Mouse (Mus musculus) C2C12 (cell line): ENCODE data around the gene Nol4l.

Experiments
- CTCF ChIP-seq: IDR thresholded peaks from one replicate; pipeline ENCODE4 v1.5.1; 2011; ENCODE audit not compliant: control insufficient read depth, insufficient read depth, insufficient read length
- FOSL1 ChIP-seq: IDR thresholded peaks from one replicate; pipeline ENCODE4 v1.8.0; 2011; ENCODE audit warnings: mild to moderate bottlenecking, low read length; ENCODE audit not compliant: poor library complexity, insufficient read depth, severe bottlenecking

DNA sequence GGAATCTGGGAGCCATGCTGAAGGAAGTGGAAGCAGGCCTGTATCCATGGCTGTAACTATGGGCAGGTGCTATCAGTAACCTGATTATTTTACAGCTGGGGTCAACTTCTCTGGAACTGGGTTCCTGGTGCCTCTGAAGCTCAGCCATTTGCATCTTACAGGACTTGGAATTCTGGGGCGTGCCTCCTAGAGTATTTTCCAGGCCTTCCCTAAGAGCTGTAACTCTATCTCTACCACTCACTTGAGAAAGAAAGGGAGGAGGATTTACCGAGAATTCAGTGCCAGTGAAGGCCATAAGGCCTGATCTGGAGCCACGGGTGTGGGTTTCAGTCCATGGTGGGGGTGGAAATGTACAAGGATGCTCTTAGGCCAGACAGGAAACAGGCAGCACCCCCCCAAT, 88.5 kb downstream of the Nol4l start:
- TF ChIP-seq FOSL1 (no peak), CTCF (no peak)
